Mouse (Mus musculus): ENCODE measurements around the gene Gm37240. TPM values are rescaled to one million over a fixed set of nuclear protein-coding genes. Genes with fewer than 3 reads are reported as not detected.
"Not testable (repeated sequence)": the region's sequence is repeated elsewhere in the genome, so short reads cannot be mapped to it uniquely, and the experiment has no call there.

The Gm37240 gene
- total RNA-seq, 2 experiments from 2014 or later = 3.9 to 6.6 TPM

DNA sequence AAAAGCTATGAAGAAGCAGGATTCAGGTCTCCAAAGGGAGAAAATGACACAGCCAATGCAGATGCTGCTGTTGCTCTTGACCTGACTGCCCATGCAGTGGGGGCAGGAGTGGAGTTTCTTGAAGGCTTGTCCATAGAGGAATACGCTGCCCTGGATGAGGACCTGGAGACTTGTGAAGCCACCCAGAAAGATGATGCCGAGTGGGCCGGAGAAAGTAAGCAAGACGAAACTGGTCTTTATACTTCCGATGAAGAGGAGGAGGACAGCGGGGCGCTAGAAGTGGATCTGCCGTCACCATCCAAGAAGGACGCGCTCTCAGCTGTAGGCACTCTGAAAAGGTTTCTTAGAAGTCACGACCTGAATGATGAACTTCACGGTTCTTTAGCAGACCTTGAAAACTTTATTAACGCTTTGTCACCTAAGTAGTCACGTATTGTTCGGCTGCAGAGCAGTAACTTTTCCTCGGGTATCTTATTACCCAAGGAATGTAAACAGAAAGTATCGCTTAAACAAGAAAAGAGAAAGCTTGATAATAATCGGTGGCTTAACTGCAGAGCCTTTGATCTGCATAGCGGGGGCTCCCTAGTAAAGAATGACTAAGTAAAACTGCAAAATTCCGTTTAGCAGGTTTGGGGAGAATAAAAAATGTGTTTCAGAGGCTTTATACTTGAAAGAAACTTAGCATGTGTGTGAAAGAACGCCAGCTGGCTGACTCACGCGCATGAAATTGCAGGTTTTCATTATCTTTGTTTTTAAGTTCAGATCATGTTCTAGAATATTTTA lies 1292.2 kb downstream of the Gm37240 start:
- no peak for DNase-seq

DNA sequence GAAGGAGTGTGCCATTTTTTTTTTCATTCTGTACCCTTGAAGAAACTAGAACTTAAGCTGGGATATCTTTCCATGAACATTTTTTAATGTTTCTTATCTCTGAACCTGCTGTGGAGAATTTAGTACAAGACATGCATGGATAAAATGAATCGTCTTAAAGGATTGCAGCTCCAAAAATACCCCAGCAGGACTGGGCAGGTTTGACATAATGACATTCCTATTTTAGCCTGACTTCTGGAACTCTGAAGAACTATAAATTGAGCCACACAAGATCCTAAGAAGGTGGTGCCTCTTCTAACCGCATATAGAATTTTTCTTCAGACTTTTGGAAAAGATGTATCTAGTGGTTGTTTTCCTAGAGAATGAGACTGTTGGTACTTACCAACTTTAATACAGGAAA lies 1294.0 kb downstream of the Gm37240 start, which contains the start of gene Tigd4:
Tigd4 (plus strand) TSS at position 301 of the 400 bp plus-strand sequence.
- no peak for DNase-seq

DNA sequence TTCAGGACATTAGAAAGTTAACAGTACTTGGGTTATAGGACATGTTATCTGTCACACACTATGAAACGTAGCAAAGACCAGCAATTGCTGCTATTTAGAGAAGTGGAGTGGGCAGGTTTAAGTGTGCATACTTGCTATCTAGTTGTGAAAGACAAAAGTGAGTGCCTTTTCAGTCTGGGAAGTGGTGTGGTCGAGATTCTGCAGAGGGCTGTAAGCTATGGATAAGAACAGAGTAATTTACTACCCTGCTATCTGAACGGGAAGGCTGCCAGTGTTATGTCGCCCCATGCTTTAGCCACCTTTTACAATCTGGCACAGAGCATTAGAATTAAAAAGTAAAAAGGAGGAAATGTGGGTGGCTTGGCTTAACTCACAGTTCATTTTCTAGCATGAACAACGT lies 1300.6 kb downstream of the Gm37240 start:
- no peak for DNase-seq

DNA sequence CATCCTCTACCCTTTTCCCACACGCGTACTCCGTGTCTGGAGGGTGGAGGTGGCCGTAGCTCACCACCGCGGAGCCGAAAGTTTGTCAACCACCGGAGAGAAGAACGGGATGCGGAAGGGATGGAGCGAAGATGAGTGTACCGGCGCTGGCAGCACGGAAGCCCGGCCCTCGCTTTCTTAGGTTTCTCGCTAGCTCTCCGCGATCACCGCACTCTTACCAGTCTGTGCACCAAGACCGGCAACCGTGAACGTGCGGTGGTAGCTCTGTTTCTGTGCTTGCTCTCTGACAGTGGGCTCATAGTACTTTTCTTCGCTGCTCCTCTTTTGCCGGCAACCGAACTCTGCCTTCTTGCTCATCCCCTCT lies 1304.4 kb downstream of the Gm37240 start:
- DNase-seq = no peak

DNA sequence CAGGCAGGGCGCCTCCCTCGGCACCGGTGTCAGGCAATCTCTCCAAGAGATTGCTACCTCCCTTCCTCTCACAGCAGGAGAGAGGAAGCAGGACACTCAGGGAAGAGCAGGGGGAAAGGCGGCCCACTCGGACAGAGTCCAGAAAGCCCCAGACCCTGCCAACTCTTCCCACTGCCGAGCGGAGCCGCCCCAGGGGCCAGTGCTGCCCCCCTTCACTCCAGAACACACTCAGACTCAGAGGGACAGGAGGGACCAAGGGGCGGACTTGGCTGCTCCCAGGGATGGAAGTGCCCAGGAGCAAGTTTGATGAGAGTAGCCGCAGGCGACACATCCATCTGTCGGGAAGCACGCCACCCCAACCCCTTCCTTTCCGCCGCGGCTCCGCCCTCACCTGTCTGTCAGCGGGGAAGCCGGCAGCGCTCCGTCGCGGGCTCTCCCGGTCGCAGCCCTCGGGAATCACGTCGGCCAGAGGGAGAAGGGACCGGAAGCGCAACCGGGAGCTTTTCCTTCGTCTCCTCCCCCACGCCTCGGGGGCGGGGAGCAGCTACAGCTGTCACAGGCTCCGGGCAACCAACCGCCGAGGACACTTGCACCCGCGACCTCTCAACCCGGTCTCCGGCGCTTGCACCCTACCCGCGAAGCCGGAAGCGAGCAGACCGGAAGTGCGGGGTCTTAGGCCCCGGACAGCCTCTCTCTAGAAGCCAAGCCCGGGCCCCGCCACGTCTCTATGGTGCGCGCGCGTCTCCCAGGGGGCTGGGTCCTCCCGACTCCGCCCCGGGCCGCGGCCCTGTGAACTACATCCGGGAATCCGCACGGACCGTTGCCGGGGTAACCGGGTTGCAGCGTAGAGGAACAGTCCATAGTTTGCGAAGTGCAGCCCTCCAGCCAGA lies 1305.0 kb downstream of the Gm37240 start, which contains the start of gene Arfip1:
Arfip1 (minus strand) TSS at position 603 of the 890 bp plus-strand sequence.
- peak; percentile 100 for DNase-seq

DNA sequence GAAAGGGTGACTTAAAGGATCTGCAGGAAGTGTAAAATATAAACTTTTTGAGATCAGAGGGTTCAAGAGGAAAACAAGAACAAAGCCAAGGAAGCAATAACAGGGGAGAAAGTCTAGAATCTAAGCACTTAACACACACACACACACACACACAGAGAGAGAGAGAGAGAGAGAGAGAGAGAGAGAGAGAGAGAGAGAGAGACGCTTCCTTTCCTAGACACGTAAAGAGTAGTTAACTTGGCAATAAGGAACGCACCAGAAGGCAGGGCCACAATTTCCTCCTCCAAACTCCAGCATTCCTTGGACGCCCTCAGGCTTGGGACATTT lies 1305.7 kb downstream of the Gm37240 start:
- DNase-seq = no peak

DNA sequence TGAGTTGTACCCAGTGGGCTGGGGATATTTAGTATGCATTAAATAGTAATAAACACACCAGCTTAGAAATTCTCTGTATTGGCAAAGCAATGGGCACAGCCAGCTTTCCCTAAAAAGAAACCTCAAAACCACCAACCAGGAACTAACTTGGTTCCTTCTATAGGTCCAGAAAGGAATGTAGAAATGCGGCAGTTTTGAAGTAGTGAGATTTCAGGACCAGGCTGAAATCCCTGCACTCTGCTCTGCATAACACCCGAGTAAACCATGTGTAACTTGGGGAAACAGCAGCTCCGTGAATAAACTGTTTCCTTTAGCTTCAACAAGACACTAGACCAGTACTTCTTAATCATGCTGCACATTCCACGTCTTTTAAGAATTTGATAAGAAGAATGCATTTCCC lies 1306.6 kb downstream of the Gm37240 start:
- DNase-seq = no peak

DNA sequence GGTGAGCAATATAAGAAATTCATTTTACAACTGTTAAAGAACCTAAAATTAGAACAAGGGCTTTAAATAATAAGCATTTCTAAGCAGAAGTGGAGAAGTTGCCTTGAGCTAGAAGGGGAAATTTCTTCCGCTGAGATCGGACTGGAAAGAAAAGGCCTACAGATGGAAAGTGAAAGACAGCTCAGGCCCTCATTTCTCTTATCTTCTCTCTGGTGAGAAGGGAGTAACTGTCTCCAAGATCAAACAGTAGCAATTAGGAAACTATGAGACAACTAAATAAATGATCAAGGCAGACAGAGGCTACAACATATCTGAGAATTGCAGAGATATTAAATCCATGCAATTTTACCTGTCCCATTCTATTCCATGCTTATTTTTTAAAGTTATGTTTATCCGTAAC lies 1316.8 kb downstream of the Gm37240 start:
- no peak for DNase-seq

DNA sequence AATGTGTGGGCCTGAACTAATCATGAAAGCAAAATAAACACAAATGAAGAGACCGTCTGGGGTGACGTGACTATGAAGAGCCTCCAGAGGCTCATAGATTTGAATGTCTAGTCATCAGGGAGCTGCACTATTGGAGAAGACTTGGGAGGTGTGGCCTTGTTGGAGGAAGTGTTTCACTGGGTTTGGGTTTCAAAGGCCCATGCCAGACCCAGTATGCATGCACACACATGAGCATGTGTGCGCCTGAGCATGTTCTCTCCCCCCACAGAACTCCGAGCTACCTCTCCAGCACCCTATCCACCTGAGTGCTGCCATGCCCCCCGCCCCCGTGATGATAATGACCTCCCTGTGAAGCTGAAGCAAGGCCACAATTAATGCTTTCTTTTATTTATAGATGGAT lies 1317.7 kb downstream of the Gm37240 start:
- no peak for DNase-seq

DNA sequence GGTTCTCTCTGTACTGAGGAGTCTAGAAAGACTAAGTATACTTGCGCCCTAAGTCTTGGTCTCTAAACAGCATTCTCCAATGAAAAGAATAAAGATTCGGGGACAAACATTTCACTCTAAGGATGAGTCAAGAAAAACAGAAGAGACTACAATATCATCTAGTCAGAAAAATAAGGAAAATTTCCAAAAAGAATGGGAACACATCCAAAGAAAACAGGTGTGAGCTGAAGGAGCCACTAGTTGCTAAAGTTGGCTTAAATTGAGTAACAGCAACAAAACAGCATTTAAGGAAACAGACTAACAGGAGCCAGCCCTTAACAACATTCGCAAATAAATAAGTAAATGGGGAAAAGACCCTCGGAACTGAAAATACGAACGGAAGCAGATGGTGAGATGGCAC lies 1318.8 kb downstream of the Gm37240 start:
- DNase-seq = no peak

DNA sequence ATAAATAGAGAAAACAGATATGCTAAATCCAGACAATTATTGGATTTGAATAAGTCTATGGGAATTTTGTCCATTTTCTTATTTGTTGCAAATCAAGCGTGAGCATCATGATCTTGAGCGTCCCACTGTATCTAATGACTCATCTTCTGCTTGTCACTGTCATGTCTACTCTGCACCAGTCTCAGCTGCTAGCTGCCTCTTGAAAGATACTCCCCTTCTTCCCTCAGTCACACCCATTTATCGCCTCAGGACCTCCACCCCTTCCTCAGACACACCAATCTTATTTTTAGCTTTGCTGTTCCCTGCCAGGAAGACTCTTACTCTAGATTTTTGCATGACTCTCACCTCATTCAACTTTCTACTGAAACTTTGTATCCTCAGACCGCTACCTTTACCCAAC lies 1323.9 kb downstream of the Gm37240 start:
- DNase-seq = no peak

DNA sequence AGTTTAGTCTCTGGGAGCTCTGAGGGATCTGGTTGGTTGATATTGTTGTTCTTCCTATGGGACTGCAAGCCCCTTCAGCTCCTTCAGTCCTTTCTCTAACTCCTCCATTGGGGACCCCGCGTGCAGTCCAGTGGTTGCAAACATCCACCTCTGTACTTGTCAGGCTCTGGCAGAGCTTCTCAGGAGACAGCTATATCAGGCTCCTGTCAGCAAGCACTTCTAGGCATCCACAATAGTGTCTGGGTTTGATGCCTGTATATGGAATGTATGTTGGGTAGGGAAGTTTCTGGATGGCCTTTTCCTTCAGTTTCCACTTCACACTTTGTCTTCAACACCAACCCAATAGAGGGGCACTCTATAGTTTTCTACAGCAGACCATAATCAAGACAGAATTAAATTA lies 1324.4 kb downstream of the Gm37240 start:
- DNase-seq = not testable (repeated sequence)

DNA sequence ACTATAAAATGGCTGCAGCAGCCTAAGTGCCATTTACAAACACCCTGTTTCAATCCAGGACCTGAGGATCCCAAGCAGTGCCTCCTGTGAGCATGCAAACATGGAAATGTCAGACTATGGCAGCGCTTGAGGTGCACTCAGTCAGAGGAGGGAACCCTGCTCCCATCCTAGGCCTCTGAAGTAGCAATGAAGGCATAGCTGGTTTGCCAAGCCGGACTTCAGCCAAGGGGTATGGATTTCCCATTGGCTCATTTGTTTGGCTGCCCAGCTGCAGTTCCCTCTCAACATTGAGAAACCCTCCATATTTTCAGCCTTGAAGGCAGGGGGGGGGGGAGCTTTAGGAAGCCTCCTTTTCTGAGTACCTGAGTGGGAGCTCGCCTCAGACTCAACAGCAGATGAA lies 1329.0 kb downstream of the Gm37240 start:
- DNase-seq = peak; percentile 40

DNA sequence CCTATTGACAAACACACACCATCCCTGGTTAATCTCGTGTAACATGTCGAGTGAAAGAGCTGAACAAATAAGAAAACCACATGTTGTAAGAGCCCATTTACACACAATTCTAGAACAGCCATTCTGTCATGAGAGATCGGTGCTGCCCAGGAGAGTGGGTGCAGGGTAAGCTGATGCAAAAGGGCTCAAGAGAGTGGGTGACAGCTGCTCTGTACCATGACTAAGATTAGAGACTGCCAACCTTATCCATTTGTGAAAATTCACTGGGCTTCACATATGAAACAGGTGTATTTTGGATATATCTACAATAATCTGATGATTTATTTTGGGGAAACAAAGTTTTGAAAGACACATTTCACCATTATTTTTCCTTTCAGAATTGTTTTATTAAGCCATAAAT lies 1331.5 kb downstream of the Gm37240 start:
- no peak for DNase-seq

DNA sequence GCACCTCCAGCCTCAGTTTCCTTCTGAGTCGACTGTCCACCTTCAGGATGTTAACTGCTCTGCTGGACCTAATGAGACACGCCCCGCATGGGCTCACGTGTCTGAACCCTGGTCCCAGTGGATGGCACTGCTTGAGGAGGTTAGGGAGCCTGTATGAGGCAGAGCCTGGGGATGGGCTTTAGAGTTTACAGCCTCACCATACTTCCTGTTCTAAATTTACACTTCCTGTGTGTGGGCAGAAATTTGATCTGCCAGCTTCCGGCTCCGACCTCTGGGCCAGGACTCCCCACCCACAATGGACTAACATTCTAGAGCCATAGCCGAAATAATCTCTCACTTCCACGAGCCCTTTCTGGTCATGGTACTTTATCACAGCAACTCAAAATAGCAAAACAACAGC lies 1340.1 kb downstream of the Gm37240 start:
- no peak for DNase-seq

DNA sequence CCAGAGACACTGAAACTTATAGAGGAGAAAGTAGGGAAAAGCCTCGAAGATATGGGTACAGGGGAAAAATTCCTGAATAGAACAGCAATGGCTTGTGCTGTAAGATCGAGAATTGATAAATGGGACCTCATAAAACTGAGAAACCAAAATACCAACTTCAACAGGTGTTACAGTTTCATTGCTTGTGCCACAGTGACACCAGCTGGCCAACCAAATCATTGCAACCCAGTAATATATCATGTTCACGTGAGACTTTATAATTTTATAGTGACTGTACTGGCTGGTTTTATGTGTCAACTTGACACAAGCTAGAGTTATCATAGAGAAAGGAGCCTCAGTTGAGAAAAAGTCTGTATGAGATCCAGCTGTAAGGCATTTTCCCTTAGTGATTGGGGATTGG lies 1344.9 kb downstream of the Gm37240 start:
- DNase-seq = peak; percentile 76

DNA sequence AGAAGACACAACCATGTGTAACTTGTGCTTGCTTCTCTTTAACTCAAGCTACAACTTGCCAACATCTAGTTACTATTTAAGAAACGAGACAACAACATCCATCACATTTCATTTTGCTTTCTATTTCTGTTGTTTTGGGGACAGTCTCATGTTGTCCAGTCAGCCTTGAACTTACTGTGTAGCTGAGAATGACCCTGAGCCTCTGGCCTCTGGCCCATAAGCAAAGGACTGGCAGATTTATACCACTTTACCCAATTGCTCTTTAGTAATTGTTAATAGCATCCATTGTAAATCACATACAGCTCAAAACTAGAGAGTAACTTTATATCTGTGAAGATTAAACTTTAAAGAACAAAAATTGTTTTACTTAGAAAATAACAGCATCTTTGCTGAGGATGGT lies 1345.4 kb downstream of the Gm37240 start:
- peak; percentile 50 for DNase-seq

DNA sequence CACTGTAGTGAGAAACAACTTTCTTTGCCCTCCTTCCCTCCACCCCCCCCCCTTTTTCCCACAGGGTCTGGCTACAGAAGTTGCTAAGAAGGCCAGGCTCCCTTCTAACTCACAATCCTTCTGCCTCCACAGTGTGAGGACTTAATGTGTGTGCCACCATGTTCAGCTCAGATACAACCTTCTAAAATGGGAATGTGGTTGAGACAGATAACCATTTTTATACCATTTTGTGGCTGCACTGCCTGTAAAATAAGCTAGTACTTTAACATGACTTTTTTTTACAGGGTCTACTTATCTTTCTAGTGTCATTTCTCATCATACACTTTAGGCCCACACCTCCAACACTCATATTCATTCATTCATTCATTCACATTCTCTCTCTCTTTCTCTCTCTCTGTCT lies 1346.7 kb downstream of the Gm37240 start:
- DNase-seq = no peak

DNA sequence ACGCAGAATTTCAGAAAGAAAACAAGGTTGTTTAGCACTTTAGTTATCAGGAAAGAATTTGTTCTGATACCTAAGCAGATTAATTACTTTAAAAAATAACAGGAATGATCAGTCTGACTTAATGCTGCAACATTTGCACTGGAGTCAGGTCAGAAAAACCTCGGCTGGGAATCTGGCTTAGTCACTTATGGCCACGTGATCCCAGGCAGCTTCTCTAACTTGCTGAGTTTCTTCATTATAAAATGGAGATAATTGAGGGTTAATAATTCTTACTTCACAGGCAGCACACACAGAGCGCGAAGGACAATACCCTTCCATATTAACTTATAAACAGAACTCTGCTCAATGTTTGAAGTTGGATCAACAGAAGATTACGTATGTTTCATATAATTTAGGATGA lies 1350.3 kb downstream of the Gm37240 start:
- DNase-seq = no peak

DNA sequence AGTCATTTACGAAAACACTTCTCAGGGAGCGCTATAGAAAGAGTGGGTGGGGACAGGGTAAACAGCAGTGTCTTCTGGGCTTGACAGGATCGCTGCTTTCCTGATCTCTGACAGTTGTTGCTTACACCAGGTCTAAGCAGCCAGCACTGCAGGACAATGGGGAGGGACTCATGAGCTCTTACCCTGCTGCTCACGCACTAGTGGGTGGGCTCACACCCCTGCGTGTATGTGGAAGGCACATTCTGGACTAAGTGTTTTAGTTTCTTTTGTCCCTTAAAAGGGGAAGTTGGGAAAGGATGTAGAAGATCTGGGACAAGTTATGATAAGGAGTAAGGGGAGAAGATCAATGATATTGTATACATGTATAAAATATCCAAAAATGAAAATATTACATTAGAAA lies 1354.1 kb downstream of the Gm37240 start:
- no peak for DNase-seq

DNA sequence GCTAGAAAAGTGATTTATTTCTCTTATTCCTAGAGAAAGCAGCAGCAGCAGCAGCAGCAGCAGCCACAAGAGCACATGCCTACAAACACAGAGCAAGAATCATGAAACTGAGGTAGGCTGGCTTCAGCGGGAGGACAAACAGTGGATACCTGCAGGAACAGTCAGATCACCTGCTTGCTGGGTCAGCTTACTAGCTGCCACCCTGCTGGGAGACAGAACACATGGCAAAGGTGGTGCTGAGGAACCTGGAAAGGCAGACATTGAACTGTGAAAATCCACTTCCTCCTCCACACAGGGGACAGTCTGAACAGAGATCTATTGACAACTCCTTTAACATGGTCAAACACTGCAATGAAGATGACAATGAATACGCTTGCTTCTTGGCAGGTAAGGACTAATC lies 1358.3 kb downstream of the Gm37240 start:
- DNase-seq = no peak

DNA sequence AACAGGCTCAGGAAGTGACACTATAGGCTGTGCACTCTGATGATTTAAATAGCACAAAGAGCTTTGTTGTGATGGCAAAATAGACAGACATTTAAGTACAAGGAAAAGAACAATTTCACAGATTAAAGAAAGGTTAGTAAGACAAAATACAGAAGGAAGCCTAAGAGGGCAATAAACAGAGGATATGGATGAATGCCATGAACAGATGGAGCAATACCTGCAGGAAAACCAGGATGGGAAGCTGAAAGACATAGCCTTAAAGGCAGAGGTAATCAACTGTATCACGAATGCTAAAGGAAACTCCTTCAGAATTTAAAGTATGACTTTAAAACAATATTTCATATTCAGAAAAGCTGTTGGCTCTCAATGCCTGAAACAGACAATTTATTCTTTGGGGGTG lies 1362.4 kb downstream of the Gm37240 start:
- DNase-seq = no peak

DNA sequence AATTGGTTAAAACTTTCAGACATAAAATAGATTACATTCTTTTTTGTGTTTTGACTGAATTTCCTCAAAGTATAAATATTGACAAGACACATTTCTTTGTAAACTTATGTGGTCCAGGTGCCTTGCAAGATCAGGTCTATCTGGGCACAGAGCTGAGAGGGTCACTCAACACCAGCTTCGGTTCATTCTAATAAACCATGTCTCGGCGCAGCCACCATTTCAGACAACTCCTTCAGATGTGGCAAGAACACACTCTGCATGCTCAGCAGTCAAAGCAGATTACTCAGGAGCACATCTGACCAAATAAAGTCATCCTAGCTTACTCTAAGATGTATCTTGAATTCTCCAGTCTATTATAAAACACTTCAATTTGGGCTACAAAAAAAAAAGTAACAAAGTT lies 1371.2 kb downstream of the Gm37240 start:
- no peak for DNase-seq
